Mouse (Mus musculus): ENCODE measurements around the gene Nlrp14.
"Not testable (repeated sequence)": the region's sequence is repeated elsewhere in the genome, so short reads cannot be mapped to it uniquely, and the experiment has no call there.

The Nlrp14 gene

DNA sequence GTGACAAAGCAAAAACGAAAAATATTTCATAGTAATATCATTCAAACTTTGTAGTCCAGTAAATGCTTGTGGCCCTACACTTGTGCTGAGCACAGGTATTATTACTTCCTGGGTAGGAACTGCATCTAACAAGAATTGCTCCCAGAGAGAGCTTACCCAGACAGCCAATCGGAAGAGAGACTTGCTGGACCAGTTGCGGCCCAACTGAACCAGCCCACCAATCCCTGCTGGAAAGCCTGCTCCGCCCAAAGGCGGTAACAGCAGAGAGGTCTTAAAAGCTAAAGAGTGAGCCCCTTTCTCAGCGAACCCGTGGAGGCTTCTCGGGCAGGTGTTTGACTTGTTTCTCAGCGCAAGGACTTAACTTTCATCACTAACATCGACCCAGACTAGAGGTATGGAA, at the start of gene Nlrp14:
Gene Nlrp14 (plus strand): TSS at position 301 of the 400 bp plus-strand sequence.
- no peak for ATAC-seq (ENCODE audit: insufficient number of reproducible peaks, low FRiP score, low TSS enrichment)

GRCm38 (mm10) chr7:107130983-107131382, 35.8 kb upstream of the Nlrp14 start, which contains the start of gene Olfr715:
Gene Olfr715 (minus strand): TSS chr7:107131083.
- ATAC-seq (ENCODE audit: insufficient number of reproducible peaks, low FRiP score, low TSS enrichment), result not testable (repeated sequence)

- not testable (repeated sequence) for ATAC-seq (ENCODE audit: insufficient number of reproducible peaks, low FRiP score, low TSS enrichment)
Measured at GRCm38 (mm10) chr7:107138027-107138426, 28.8 kb upstream of the Nlrp14 start, which contains the start of gene Olfr716. Gene Olfr716 (plus strand): TSS chr7:107138327.

- ATAC-seq (ENCODE audit: insufficient number of reproducible peaks, low FRiP score, low TSS enrichment), result no peak
Measured at GRCm38 (mm10) chr7:107180406-107180805, 13.6 kb downstream of the Nlrp14 start.

- no peak for ATAC-seq (ENCODE audit: insufficient number of reproducible peaks, low FRiP score, low TSS enrichment)
Measured at GRCm38 (mm10) chr7:107201817-107202216, 35.0 kb downstream of the Nlrp14 start.

- no peak for ATAC-seq (ENCODE audit: insufficient number of reproducible peaks, low FRiP score, low TSS enrichment)
Measured at GRCm38 (mm10) chr7:107207843-107208242, 41.1 kb downstream of the Nlrp14 start.

DNA sequence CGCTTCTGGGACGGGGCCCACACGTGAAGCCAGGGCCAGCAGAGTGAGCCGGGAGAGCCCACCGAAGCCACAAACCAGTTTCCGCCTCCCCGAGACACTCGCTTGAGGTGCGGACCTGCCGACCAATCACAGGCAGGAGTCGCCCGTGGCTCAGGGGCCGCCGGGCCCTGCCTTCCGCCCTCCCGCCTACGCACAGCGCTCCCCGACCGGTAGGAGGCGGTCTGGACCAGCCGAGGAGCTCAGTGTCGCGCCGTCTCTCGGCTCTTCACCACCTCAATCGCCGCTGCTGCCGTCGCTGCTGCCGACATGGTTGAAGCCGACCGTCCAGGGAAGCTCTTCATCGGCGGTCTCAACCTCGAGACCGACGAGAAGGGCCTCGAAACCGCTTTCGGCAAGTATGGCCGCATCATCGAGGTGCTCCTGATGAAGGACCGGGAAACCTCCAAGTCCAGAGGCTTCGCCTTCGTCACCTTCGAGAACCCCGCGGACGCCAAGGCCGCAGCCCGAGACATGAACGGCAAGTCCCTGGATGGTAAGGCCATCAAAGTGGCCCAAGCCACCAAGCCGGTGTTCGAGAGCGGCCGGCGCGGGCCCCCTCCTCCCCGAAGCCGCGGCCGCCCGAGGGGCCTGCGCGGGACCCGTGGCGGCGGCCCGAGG, 42.5 kb downstream of the Nlrp14 start, which contains the start of gene Rbmxl2:
Gene Rbmxl2 (plus strand): TSS at position 242 of the 657 bp plus-strand sequence.
- no peak for ATAC-seq (ENCODE audit: insufficient number of reproducible peaks, low FRiP score, low TSS enrichment)

DNA sequence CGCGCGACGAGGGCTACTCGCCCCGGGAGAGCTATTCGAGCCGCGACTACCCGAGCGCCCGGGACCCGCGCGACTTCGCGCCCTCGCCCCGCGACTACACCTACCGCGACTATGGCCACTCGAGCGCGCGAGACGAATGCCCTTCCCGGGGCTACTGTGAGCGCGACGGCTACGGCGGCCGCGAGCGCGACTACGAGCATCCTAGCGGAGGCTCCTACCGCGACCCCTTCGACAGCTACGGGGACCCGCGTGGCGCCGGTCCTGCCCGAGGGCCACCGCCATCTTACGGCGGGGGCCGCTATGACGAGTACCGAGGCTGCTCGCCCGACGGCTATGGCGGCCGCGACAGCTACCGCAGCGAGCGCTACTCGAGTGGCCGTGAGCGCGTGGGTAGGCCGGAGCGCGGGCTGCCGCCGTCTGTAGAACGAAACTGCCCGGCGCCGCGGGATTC, 43.4 kb downstream of the Nlrp14 start:
- no peak for ATAC-seq (ENCODE audit: insufficient number of reproducible peaks, low FRiP score, low TSS enrichment)

DNA sequence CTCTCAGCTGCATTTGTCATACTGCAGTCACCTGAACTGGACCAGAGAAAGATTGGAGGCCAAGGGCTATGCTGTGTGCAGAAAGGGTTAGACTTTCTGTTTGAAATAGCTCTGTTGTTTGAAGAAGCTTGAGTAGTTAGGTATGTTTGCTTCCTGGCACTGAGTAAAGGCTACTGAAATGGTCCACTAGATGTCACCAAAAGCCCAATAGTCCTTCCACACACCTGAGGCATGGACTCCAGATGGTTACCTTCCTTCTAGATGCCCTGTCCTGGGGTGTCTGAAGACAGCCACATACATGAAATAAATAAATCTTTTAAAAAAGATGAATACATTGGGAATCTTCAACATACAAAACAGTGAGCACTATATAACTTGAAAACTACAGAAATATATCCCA, 48.9 kb downstream of the Nlrp14 start:
- ATAC-seq (ENCODE audit: insufficient number of reproducible peaks, low FRiP score, low TSS enrichment), result peak; percentile 70

DNA sequence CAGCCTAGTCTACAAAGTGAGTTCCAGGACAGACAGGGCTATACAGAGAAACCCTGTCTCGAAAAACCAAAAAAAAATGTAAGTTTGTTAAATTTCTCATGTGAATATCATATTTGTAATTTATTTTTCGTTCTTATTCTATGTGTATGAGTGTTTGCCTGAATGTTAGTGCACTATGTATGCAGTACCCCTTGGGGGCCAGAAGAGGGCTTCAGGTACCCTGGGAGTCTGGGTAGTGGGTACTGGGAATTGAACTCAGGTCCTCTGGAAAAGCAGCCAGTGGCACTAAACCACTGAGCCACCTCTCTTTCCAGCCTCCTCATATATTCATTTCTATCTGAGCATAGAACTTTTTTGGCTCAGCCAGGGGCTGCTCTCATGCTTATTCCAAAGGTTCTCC, 50.1 kb downstream of the Nlrp14 start:
- ATAC-seq (ENCODE audit: insufficient number of reproducible peaks, low FRiP score, low TSS enrichment), result no peak

- ATAC-seq (ENCODE audit: insufficient number of reproducible peaks, low FRiP score, low TSS enrichment), result no peak
Measured at GRCm38 (mm10) chr7:107236854-107237253, 70.1 kb downstream of the Nlrp14 start.

DNA sequence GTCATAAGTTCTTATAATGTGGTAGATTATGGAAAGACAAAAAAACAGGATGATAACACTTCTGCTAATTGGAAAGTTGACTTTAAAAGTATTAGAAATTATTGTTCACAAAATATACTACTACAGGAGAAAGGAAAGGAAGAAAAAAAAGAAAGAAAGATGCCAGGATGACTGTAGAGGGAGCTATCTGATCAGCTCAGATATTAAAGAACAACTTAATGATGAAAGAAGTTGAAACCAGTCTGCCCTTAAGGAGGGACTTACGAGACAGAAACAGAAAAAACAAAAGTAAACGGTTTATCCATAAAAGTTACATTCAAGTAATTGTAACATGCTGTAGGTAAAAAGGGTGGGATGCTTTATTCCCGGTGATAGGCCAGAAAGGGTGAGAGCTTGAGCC, 70.7 kb downstream of the Nlrp14 start:
- no peak for ATAC-seq (ENCODE audit: insufficient number of reproducible peaks, low FRiP score, low TSS enrichment)

DNA sequence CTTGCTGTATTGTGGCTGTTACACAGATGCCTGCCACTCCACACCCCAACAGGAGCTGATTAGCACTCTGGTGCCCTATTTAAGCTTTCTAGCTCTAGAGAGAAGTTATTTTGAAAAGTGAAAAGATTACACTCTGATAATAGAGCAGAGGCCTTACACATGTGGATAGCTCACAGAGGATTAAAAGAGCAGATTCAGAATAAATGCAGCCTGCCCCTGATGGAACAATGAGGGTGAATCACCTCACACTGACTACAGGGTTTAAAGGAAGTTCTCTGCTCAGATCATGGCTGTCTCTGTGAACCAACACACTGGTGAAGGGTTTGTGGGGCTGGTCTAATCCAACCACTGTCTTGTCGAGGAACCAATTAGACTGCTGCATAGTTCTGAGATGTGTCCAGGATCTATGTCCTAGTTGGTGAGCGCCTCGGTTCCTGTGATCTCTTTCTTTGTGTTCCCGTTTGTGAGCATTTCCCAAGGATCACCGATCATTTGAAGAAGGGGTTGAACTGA, 74.6 kb downstream of the Nlrp14 start:
- ATAC-seq (ENCODE audit: insufficient number of reproducible peaks, low FRiP score, low TSS enrichment), result no peak
